Mouse (Mus musculus) ovary, adult 2 months (tissue): Measurements from ENCODE around the gene 5530401A14Rik. TPM values are rescaled to one million over a fixed set of nuclear protein-coding genes. Genes with fewer than 3 reads are reported as not detected.

Source experiments
- polyA plus RNA-seq: library from polyadenylated mRNA; depleted of rRNA; stranded (reverse); fragments of >200 nt; gene quantifications from 2 replicates; pipeline ENCODE4 v1.2.3, GENCODE M21; 2012; rRNA removed

The 5530401A14Rik gene
- polyA plus RNA-seq = 0.09 TPM in 1 of 2 replicates, not detected in the other

GRCm38 (mm10) chr11:81860250-81860972 is at the start of gene 5530401A14Rik:
Gene 5530401A14Rik (plus strand): TSS chr11:81860673.

Other genes starting within 250 kb of the 5530401A14Rik start
- 19.0 and 31.8 TPM in 2 replicates for gene Asic2, start 107.8 kb downstream of the 5530401A14Rik start, polyA plus RNA-seq
- 6.2 and 6.7 TPM in 2 replicates for gene Ccl2, start 174.9 kb downstream of the 5530401A14Rik start, polyA plus RNA-seq
- gene Gm17268, start 177.9 kb downstream of the 5530401A14Rik start, polyA plus RNA-seq = not detected in 2 replicates
- gene Ccl7, start 185.0 kb downstream of the 5530401A14Rik start, polyA plus RNA-seq = 1.4 and 2.0 TPM in 2 replicates
- gene Ccl11, start 197.2 kb downstream of the 5530401A14Rik start, polyA plus RNA-seq = 4.4 and 5.8 TPM in 2 replicates
- 3.9 and 4.4 TPM in 2 replicates for gene Ccl12, start 241.2 kb downstream of the 5530401A14Rik start, polyA plus RNA-seq